Mouse (Mus musculus): Measurements from ENCODE around the gene Zfp512b. TPM values are rescaled to one million over a fixed set of nuclear protein-coding genes. Genes with fewer than 3 reads are reported as not detected.

Gene Zfp512b
- polyA plus RNA-seq, 1 experiment: 15.7 TPM

DNA sequence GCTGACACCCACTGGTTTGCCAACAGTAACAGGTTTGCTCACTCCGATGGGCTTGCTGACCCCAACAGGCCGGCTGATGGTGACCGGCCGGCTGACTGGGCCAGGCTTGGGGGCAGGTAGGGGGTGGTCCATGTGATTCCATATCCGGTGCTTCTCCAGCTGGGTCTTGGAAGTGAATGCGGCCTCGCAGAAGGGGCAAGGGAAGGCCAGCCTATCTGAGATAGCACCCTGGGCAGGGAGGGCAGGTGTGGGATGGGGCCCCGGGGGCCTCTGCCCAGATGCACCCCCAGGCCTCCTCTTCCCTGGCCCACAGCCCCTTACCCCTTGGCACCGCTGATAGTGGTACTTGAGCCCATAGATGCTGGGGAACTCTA is 2.9 kb downstream of the Zfp512b start:
- Histone ChIP-seq H3K27ac (ENCODE audit: insufficient read depth, low read depth, low read length) (no peak overlapping the region), H3K4me3 (ENCODE audit: low read depth, low read length) (no peak overlapping the region), H3K4me1 (ENCODE audit: control insufficient read depth, insufficient read depth, insufficient read length, low read length) (no peaks in the 10 kb centered on the region; the same call in 1 of the 2 replicates), H3K36me3 (ENCODE audit: control insufficient read depth, insufficient read depth, low read length) (peaks cover 11% of the 10 kb centered on the region; the same call in 1 of the 2 replicates), H3K27me3 (ENCODE audit: control insufficient read depth, insufficient read depth, low read length) (no peaks in the 10 kb centered on the region)
- WGBS: 97% methylated on average over 9 of the region's 9 CpGs
- no peak for TF ChIP-seq POLR2A (IDR thresholded peaks at IDR 0.05; ENCODE audit: low read depth, low read length)
- TF ChIP-seq CTCF (IDR thresholded peaks at IDR 0.05; ENCODE audit: extremely low read depth, insufficient read length, insufficient replicate concordance, low read depth, low read length): no peak

DNA sequence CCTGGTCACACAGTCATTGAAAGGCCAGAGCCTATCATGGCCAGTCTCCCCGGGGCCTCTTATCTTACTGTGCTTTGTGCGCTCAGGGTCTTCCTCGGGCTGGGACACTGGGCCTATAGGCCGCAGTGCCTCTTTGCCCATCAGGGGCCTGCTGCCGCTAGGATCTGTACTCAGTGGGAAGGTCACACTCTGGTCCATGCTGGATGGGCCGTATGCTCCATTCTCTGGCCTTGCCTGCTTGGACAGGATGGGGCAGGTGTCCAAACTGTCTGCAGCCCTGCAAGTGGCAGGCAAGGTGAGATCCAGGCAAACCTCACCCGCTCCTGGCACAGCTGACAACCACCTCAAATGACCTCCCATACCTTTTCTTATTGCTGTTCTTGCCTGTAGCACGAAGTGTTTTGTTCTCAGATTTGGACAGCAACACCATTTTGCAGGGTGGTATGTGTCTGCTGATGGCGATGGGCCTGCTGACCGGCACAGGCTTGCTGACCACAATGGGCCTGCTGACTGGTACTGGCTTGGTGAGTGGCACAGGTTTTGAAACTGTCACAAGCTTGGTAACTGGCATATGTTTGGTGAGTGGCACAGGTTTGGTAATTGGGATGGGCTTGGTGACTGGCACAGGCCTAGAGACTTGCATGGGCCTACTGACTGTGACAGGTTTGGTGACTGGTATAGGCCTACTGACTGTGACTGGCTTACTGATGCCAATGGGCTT is 3.4 kb downstream of the Zfp512b start:
- H3K4me1 ChIP-seq (ENCODE audit: control insufficient read depth, insufficient read depth, insufficient read length, low read length): no peaks in the 10 kb centered on the region; the same call in 1 of the 2 replicates
- H3K36me3 ChIP-seq (ENCODE audit: control insufficient read depth, insufficient read depth, low read length): peaks cover 15% of the 10 kb centered on the region; the same call in 1 of the 2 replicates
- H3K27ac ChIP-seq (ENCODE audit: insufficient read depth, low read depth, low read length): no peak overlapping the region
- no peak overlapping the region for H3K4me3 ChIP-seq (ENCODE audit: low read depth, low read length)
- 94% methylated on average over 10 of the region's 10 CpGs for WGBS
- H3K27me3 ChIP-seq (ENCODE audit: control insufficient read depth, insufficient read depth, low read length): no peaks in the 10 kb centered on the region
- TF ChIP-seq POLR2A (IDR thresholded peaks at IDR 0.05; ENCODE audit: low read depth, low read length) (no peak), CTCF (IDR thresholded peaks at IDR 0.05; ENCODE audit: extremely low read depth, insufficient read length, insufficient replicate concordance, low read depth, low read length) (no peak)

DNA sequence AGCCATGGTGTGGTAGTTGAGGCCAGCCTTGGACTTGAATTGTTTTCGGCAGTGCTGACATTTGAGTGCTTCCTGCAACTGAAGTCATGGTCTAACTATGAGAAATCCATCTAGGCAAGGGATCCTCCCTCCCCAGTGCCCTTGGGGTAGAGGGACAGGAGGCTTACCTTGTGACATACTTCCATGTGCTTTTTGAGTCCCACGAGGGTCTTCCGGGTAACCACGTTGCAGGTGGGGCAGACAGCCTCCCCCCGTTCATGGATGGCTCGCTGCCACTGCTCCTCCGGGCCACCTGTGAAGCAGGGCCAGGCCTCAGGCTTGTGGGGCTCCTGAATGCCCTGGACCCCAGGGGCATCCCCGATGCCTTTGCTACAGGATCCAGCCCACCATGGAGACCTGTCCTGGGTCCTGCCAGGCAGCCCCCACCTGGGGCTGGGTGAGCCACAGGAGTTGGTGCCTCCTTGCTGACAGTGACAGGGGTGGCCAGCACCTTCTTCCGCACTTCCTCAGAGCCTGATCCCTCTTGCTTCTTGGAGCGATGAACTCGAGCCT is 4.3 kb downstream of the Zfp512b start:
- H3K27me3 ChIP-seq (ENCODE audit: control insufficient read depth, insufficient read depth, low read length): no peaks in the 10 kb centered on the region
- no peaks in the 10 kb centered on the region; the same call in 1 of the 2 replicates for H3K4me1 ChIP-seq (ENCODE audit: control insufficient read depth, insufficient read depth, insufficient read length, low read length)
- TF ChIP-seq CTCF (IDR thresholded peaks at IDR 0.05; ENCODE audit: extremely low read depth, insufficient read length, insufficient replicate concordance, low read depth, low read length): no peak
- no peak for TF ChIP-seq POLR2A (IDR thresholded peaks at IDR 0.05; ENCODE audit: low read depth, low read length)
- WGBS: 93% methylated on average over 11 of the region's 11 CpGs
- no peak overlapping the region for H3K4me3 ChIP-seq (ENCODE audit: low read depth, low read length)
- peaks cover 15% of the 10 kb centered on the region; the same call in 1 of the 2 replicates for H3K36me3 ChIP-seq (ENCODE audit: control insufficient read depth, insufficient read depth, low read length)
- H3K27ac ChIP-seq (ENCODE audit: insufficient read depth, low read depth, low read length): no peak overlapping the region

DNA sequence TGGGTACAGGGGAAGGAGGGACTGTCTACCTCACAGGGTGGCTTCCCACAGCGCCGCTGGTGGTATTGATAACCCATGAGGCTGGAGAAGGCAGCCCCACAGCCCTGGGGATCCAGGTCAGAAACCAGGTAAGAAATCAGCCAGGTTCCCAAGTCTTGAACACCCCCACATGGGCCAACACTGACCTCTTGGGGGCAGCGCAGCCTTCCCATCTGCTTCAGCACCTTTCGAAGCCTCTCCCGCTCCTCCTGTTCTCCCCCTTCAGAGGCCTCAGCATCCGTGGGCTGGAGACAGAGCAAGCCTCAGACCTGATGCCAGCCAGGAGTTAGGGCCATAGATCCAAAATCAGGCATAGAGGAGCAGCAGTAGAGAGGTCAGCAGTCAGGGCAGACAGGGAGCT is 4.8 kb downstream of the Zfp512b start:
- Histone ChIP-seq H3K27me3 (ENCODE audit: control insufficient read depth, insufficient read depth, low read length) (no peaks in the 10 kb centered on the region), H3K4me3 (ENCODE audit: low read depth, low read length) (no peak overlapping the region), H3K27ac (ENCODE audit: insufficient read depth, low read depth, low read length) (no peak overlapping the region), H3K4me1 (ENCODE audit: control insufficient read depth, insufficient read depth, insufficient read length, low read length) (peaks cover 1% of the 10 kb centered on the region; the same call in 1 of the 2 replicates), H3K36me3 (ENCODE audit: control insufficient read depth, insufficient read depth, low read length) (peaks cover 15% of the 10 kb centered on the region; the same call in 1 of the 2 replicates)
- 90% methylated on average over 6 of the region's 6 CpGs for WGBS
- TF ChIP-seq CTCF (IDR thresholded peaks at IDR 0.05; ENCODE audit: extremely low read depth, insufficient read length, insufficient replicate concordance, low read depth, low read length): no peak
- TF ChIP-seq POLR2A (IDR thresholded peaks at IDR 0.05; ENCODE audit: low read depth, low read length): no peak

DNA sequence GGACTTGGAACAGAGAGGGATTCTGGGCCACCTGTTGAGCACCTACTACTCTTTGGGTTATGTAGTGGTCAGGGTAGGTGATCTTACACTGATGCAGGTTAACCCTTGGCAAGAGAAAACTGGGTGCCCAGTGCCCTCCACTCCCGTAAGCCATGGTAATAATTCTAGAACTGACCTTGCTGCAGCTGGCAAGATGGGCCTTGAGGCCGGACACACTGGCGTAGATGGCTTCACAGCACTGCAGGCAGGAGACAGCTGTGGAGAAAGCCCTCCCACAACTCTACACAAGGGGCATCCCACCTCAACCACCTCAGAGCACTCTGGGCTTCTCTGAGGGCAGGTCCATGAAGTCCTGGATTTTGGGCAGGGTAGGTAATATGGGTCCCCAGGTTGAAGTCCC is 6.5 kb downstream of the Zfp512b start:
- H3K27me3 ChIP-seq (ENCODE audit: control insufficient read depth, insufficient read depth, low read length): no peaks in the 10 kb centered on the region
- H3K4me1 ChIP-seq (ENCODE audit: control insufficient read depth, insufficient read depth, insufficient read length, low read length): peaks cover 10% of the 10 kb centered on the region
- peaks cover 15% of the 10 kb centered on the region; the same call in 1 of the 2 replicates for H3K36me3 ChIP-seq (ENCODE audit: control insufficient read depth, insufficient read depth, low read length)
- 99% methylated on average over 3 of the region's 3 CpGs for WGBS
- no peak for TF ChIP-seq POLR2A (IDR thresholded peaks at IDR 0.05; ENCODE audit: low read depth, low read length)
- TF ChIP-seq CTCF (IDR thresholded peaks at IDR 0.05; ENCODE audit: extremely low read depth, insufficient read length, insufficient replicate concordance, low read depth, low read length): no peak
- H3K27ac ChIP-seq (ENCODE audit: insufficient read depth, low read depth, low read length): no peak overlapping the region
- H3K4me3 ChIP-seq (ENCODE audit: low read depth, low read length): no peak overlapping the region

DNA sequence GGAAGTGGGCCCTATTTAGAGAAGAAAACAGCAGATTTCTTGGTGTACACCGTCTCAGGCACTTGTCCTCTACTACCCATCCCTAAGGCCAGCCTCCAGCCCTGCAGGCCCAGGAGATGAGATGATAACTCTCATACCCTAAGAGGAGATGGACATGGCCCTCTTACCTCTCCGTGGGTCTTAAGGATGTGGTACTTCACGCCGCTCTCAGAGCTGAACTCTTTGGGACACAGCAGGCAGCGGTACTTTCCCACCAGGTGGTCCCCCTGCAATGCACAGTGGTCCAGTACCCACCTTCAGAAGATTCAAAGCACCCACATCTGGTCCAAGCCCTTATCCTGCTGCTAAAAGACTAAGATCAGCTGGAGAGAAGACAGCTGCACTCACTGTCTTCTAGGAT is 7.1 kb downstream of the Zfp512b start:
- Histone ChIP-seq H3K36me3 (ENCODE audit: control insufficient read depth, insufficient read depth, low read length) (peaks cover 15% of the 10 kb centered on the region; the same call in 1 of the 2 replicates), H3K4me3 (ENCODE audit: low read depth, low read length) (no peak overlapping the region), H3K27me3 (ENCODE audit: control insufficient read depth, insufficient read depth, low read length) (no peaks in the 10 kb centered on the region), H3K27ac (ENCODE audit: insufficient read depth, low read depth, low read length) (no peak overlapping the region), H3K4me1 (ENCODE audit: control insufficient read depth, insufficient read depth, insufficient read length, low read length) (peaks cover 10% of the 10 kb centered on the region)
- TF ChIP-seq CTCF (IDR thresholded peaks at IDR 0.05; ENCODE audit: extremely low read depth, insufficient read length, insufficient replicate concordance, low read depth, low read length) (no peak), POLR2A (IDR thresholded peaks at IDR 0.05; ENCODE audit: low read depth, low read length) (no peak)
- WGBS: 92% methylated on average over 5 of the region's 5 CpGs

DNA sequence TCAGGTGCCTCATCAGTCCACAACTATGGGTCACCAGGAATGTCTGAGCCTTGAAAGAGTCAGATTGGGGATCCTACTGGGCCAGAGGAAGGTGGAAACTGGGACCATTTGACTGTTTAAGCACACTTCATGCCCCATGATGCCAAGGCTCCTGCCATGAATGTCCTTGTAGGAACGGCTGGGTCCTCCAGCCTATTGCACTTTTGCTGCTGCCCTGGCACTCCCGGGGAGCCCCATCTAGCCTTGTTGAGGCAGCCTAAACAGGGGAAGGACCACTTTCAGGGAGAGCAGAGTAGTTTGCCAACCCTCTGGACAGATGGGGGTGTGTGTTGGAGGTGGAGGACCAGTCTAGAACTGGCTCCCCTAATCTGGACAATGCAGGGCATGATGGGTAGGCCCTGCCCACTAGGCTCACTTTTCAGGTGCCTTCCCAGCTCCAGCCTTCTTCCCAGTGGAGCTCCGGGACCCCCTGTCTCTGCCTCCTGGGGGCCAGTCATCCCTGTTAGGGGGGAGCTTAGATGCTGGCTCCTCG is 8.1 kb downstream of the Zfp512b start, which contains the start of gene Uckl1:
Uckl1 (minus strand) TSS at position 482 of the 532 bp plus-strand sequence.
- H3K4me1 ChIP-seq (ENCODE audit: control insufficient read depth, insufficient read depth, insufficient read length, low read length): peaks cover 14% of the 10 kb centered on the region
- H3K4me3 ChIP-seq (ENCODE audit: low read depth, low read length): no peak within 1 kb of the TSS
- TF ChIP-seq CTCF (IDR thresholded peaks at IDR 0.05; ENCODE audit: extremely low read depth, insufficient read length, insufficient replicate concordance, low read depth, low read length) (no peak), POLR2A (IDR thresholded peaks at IDR 0.05; ENCODE audit: low read depth, low read length) (no peak)
- 93% methylated on average over 4 of the region's 4 CpGs for WGBS
- no peak within 1 kb of the TSS for H3K27ac ChIP-seq (ENCODE audit: insufficient read depth, low read depth, low read length)
- H3K36me3 ChIP-seq (ENCODE audit: control insufficient read depth, insufficient read depth, low read length): peaks cover 14% of the 10 kb centered on the region; the same call in 1 of the 2 replicates
- no peaks in the 10 kb centered on the region for H3K27me3 ChIP-seq (ENCODE audit: control insufficient read depth, insufficient read depth, low read length)
